Mouse (Mus musculus) retina, adult 2 months (tissue): ENCODE measurements around the gene Clasrp.

Experiments used
- DNase-seq: peaks from one replicate; pipeline ENCODE4 v3.0.0-alpha.2; 2012; ENCODE audit warnings: low read depth, low spot score

Clasrp gene

GRCm38 (mm10) chr7:19563884-19564283, 40.4 kb downstream of the Clasrp start:
- DNase-seq = no peak

GRCm38 (mm10) chr7:19562643-19563410, 41.5 kb downstream of the Clasrp start, which contains the start of gene Ppp1r37:
Gene Ppp1r37, minus strand, starts transcription at chr7:19563076.
- DNase-seq = peak; percentile 26

- DNase-seq = peak; percentile 97
Observed at GRCm38 (mm10) chr7:19561765-19562642, 42.3 kb downstream of the Clasrp start.

GRCm38 (mm10) chr7:19561431-19561764, 42.9 kb downstream of the Clasrp start:
- DNase-seq = no peak

GRCm38 (mm10) chr7:19560491-19561260, 43.6 kb downstream of the Clasrp start:
- no peak for DNase-seq

GRCm38 (mm10) chr7:19558965-19559364, 45.3 kb downstream of the Clasrp start:
- DNase-seq = no peak

GRCm38 (mm10) chr7:19557982-19558900, 46.0 kb downstream of the Clasrp start:
- DNase-seq = no peak

- no peak for DNase-seq
Observed at GRCm38 (mm10) chr7:19557086-19557485, 47.2 kb downstream of the Clasrp start.

- no peak for DNase-seq
Observed at GRCm38 (mm10) chr7:19554168-19554567, 50.1 kb downstream of the Clasrp start.

GRCm38 (mm10) chr7:19552443-19552842, 51.8 kb downstream of the Clasrp start:
- no peak for DNase-seq

- DNase-seq = no peak
Observed at GRCm38 (mm10) chr7:19551634-19552033, 52.7 kb downstream of the Clasrp start.

- no peak for DNase-seq
Observed at GRCm38 (mm10) chr7:19549394-19549793, 54.9 kb downstream of the Clasrp start.

- no peak for DNase-seq
Observed at GRCm38 (mm10) chr7:19547344-19547969, 56.8 kb downstream of the Clasrp start.

- no peak for DNase-seq
Observed at GRCm38 (mm10) chr7:19546007-19546406, 58.3 kb downstream of the Clasrp start.

- no peak for DNase-seq
Observed at GRCm38 (mm10) chr7:19543584-19543983, 60.7 kb downstream of the Clasrp start.

GRCm38 (mm10) chr7:19542155-19542691, 62.1 kb downstream of the Clasrp start:
- no peak for DNase-seq

GRCm38 (mm10) chr7:19541681-19542154, 62.6 kb downstream of the Clasrp start:
- DNase-seq = no peak

- DNase-seq = no peak
Observed at GRCm38 (mm10) chr7:19540771-19541566, 63.3 kb downstream of the Clasrp start.

- no peak for DNase-seq
Observed at GRCm38 (mm10) chr7:19534676-19535075, 69.6 kb downstream of the Clasrp start.
